Mouse (Mus musculus): ENCODE results near the gene Kcnab3. TPM values are rescaled to one million over a fixed set of nuclear protein-coding genes. Genes with fewer than 3 reads are reported as not detected.
"Not testable (repeated sequence)": the region's sequence is repeated elsewhere in the genome, so short reads cannot be mapped to it uniquely, and the experiment has no call there.

Gene Kcnab3
- polyA plus RNA-seq, 1 experiment, result 12.1 TPM

- peaks cover 7% of the 10 kb centered on the region for H3K36me3 ChIP-seq (ENCODE audit: control insufficient read depth, insufficient read depth, low read length)
- H3K4me1 ChIP-seq (ENCODE audit: control insufficient read depth, insufficient read depth, low read length), result no peaks in the 10 kb centered on the region
- no peak overlapping the region for H3K4me3 ChIP-seq (ENCODE audit: control insufficient read depth, low read depth, low read length)
- TF ChIP-seq POLR2A (IDR thresholded peaks at IDR 0.05; ENCODE audit: control insufficient read depth, low read depth, low read length), result no peak
- TF ChIP-seq CTCF (IDR thresholded peaks at IDR 0.05; ENCODE audit: control insufficient read depth, insufficient read depth, insufficient replicate concordance, low read depth, low read length), result no peak
- H3K27ac ChIP-seq (ENCODE audit: control insufficient read depth, insufficient read depth, low read depth, low read length), result no peak overlapping the region
- no peaks in the 10 kb centered on the region for H3K27me3 ChIP-seq (ENCODE audit: control insufficient read depth, insufficient read depth, low read length)
Observed at GRCm38 (mm10) chr11:69305291-69305690, 20.8 kb upstream of the Kcnab3 start.

DNA sequence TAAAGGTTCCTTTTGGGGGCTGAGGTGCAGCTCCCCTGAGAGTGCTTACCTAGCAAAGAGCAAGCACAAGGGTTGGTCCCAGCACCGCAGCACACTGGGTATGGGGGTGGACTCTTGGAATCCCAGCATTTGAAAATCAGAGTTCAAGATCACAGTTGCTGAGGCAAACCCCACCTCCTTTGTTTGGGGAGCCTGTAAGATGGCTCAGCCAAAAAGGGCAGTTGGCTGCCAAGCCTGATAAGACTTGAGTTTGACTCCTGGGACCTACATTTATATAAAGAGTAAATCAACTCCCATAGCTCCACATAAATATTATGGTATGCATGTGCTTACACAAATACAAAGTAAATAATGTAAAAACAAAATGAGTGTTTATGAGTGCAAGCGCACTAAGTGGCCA is 20.0 kb upstream of the Kcnab3 start:
- H3K27me3 ChIP-seq (ENCODE audit: control insufficient read depth, insufficient read depth, low read length), result no peaks in the 10 kb centered on the region
- peaks cover 9% of the 10 kb centered on the region for H3K36me3 ChIP-seq (ENCODE audit: control insufficient read depth, insufficient read depth, low read length)
- no peak overlapping the region for H3K4me3 ChIP-seq (ENCODE audit: control insufficient read depth, low read depth, low read length)
- no peaks in the 10 kb centered on the region for H3K4me1 ChIP-seq (ENCODE audit: control insufficient read depth, insufficient read depth, low read length)
- no peak overlapping the region for H3K27ac ChIP-seq (ENCODE audit: control insufficient read depth, insufficient read depth, low read depth, low read length)
- TF ChIP-seq POLR2A (IDR thresholded peaks at IDR 0.05; ENCODE audit: control insufficient read depth, low read depth, low read length) (no peak), CTCF (IDR thresholded peaks at IDR 0.05; ENCODE audit: control insufficient read depth, insufficient read depth, insufficient replicate concordance, low read depth, low read length) (no peak)

GRCm38 (mm10) chr11:69311266-69311665 is 14.8 kb upstream of the Kcnab3 start:
- Histone ChIP-seq H3K4me3 (ENCODE audit: control insufficient read depth, low read depth, low read length) (no peak overlapping the region), H3K36me3 (ENCODE audit: control insufficient read depth, insufficient read depth, low read length) (peaks cover 5% of the 10 kb centered on the region; the same call in 1 of the 2 replicates), H3K27me3 (ENCODE audit: control insufficient read depth, insufficient read depth, low read length) (no peaks in the 10 kb centered on the region), H3K4me1 (ENCODE audit: control insufficient read depth, insufficient read depth, low read length) (no peaks in the 10 kb centered on the region), H3K27ac (ENCODE audit: control insufficient read depth, insufficient read depth, low read depth, low read length) (no peak overlapping the region)
- TF ChIP-seq CTCF (IDR thresholded peaks at IDR 0.05; ENCODE audit: control insufficient read depth, insufficient read depth, insufficient replicate concordance, low read depth, low read length) (no peak), POLR2A (IDR thresholded peaks at IDR 0.05; ENCODE audit: control insufficient read depth, low read depth, low read length) (no peak)

- TF ChIP-seq POLR2A (IDR thresholded peaks at IDR 0.05; ENCODE audit: control insufficient read depth, low read depth, low read length), result no peak
- TF ChIP-seq CTCF (IDR thresholded peaks at IDR 0.05; ENCODE audit: control insufficient read depth, insufficient read depth, insufficient replicate concordance, low read depth, low read length), result no peak
Observed at GRCm38 (mm10) chr11:69316361-69316760, 9.7 kb upstream of the Kcnab3 start.

DNA sequence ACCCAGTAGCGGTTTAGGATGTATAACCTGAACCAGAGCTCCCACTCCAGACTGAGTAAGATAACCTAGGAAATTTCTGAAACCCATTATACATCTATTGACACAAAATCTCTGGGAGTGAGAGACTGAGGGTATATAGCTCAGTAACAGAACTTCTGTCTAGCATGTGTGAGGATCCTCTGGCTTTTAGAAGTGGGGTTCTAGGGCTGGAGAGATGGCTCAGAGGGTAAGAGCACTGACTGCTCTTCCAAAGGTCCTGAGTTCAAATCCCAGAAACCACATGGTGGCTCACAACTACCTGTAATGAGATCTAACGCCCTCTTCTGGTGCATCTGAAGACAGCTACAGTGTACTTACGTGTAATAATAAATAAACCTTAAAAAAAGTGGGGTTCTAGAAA is 8.1 kb upstream of the Kcnab3 start:
- not testable (repeated sequence) for H3K4me1 ChIP-seq (ENCODE audit: control insufficient read depth, insufficient read depth, low read length); H3K27ac ChIP-seq (ENCODE audit: control insufficient read depth, insufficient read depth, low read depth, low read length); H3K27me3 ChIP-seq (ENCODE audit: control insufficient read depth, insufficient read depth, low read length); H3K36me3 ChIP-seq (ENCODE audit: control insufficient read depth, insufficient read depth, low read length); H3K4me3 ChIP-seq (ENCODE audit: control insufficient read depth, low read depth, low read length)

More at GRCm38 (mm10) chr11:69316361-69316760, 9.7 kb upstream of the Kcnab3 start:
- H3K27ac ChIP-seq (ENCODE audit: control insufficient read depth, insufficient read depth, low read depth, low read length), result no peak overlapping the region
- H3K4me1 ChIP-seq (ENCODE audit: control insufficient read depth, insufficient read depth, low read length), result no peaks in the 10 kb centered on the region
- peaks cover 4% of the 10 kb centered on the region for H3K36me3 ChIP-seq (ENCODE audit: control insufficient read depth, insufficient read depth, low read length)
- no peak overlapping the region for H3K4me3 ChIP-seq (ENCODE audit: control insufficient read depth, low read depth, low read length)
- H3K27me3 ChIP-seq (ENCODE audit: control insufficient read depth, insufficient read depth, low read length), result no peaks in the 10 kb centered on the region

GRCm38 (mm10) chr11:69321580-69321979 is 4.5 kb upstream of the Kcnab3 start:
- TF ChIP-seq CTCF (IDR thresholded peaks at IDR 0.05; ENCODE audit: control insufficient read depth, insufficient read depth, insufficient replicate concordance, low read depth, low read length) (no peak), POLR2A (IDR thresholded peaks at IDR 0.05; ENCODE audit: control insufficient read depth, low read depth, low read length) (no peak)
- no peaks in the 10 kb centered on the region for H3K27me3 ChIP-seq (ENCODE audit: control insufficient read depth, insufficient read depth, low read length)
- no peak overlapping the region for H3K27ac ChIP-seq (ENCODE audit: control insufficient read depth, insufficient read depth, low read depth, low read length)
- H3K36me3 ChIP-seq (ENCODE audit: control insufficient read depth, insufficient read depth, low read length), result peaks cover 4% of the 10 kb centered on the region
- H3K4me1 ChIP-seq (ENCODE audit: control insufficient read depth, insufficient read depth, low read length), result peaks cover 26% of the 10 kb centered on the region
- no peak overlapping the region for H3K4me3 ChIP-seq (ENCODE audit: control insufficient read depth, low read depth, low read length)

- H3K27me3 ChIP-seq (ENCODE audit: control insufficient read depth, insufficient read depth, low read length), result no peaks in the 10 kb centered on the region
- TF ChIP-seq POLR2A (IDR thresholded peaks at IDR 0.05; ENCODE audit: control insufficient read depth, low read depth, low read length) (no peak), CTCF (IDR thresholded peaks at IDR 0.05; ENCODE audit: control insufficient read depth, insufficient read depth, insufficient replicate concordance, low read depth, low read length) (no peak)
- H3K4me1 ChIP-seq (ENCODE audit: control insufficient read depth, insufficient read depth, low read length), result peaks cover 30% of the 10 kb centered on the region
- H3K27ac ChIP-seq (ENCODE audit: control insufficient read depth, insufficient read depth, low read depth, low read length), result no peak overlapping the region
- H3K36me3 ChIP-seq (ENCODE audit: control insufficient read depth, insufficient read depth, low read length), result peaks cover 4% of the 10 kb centered on the region
- H3K4me3 ChIP-seq (ENCODE audit: control insufficient read depth, low read depth, low read length), result no peak overlapping the region
Observed at GRCm38 (mm10) chr11:69322010-69322409, 4.0 kb upstream of the Kcnab3 start.

Data from testis, adult 2 months (tissue).